Mouse (Mus musculus) MEL (cell line): ENCODE results near the gene Mavs. TPM values are rescaled to one million over a fixed set of nuclear protein-coding genes. Genes with fewer than 3 reads are reported as not detected.

Experiments
- DNase-seq: peaks from one replicate; pipeline ENCODE4 v3.0.0; 2011; ENCODE audit warnings: low read depth, low spot score
- H3K27ac ChIP-seq: 2 replicates; pipeline ENCODE4 v1.5.1; 2012; ENCODE audit warnings: low read depth, mild to moderate bottlenecking, control low read depth, low read length, moderate library complexity; ENCODE audit not compliant: control insufficient read depth
- H3K27me3 ChIP-seq, 2 experiments: fragments of 150-350 bp in 1 of 2; sonication (generic) in 1 of 2; 2 replicates each; pipeline ENCODE4 v1.6.1; 2012; ENCODE audit warnings: low read length in 2 of 2, mild to moderate bottlenecking in 2 of 2, improper control_type of control experiment in 1 of 2, moderate library complexity in 1 of 2; ENCODE audit not compliant: insufficient read depth in 2 of 2, control insufficient read depth in 1 of 2
- H3K36me3 ChIP-seq, 2 experiments: 2 replicates each; pipeline ENCODE4 v1.6.1; 2012 to 2014; ENCODE audit warnings: low read length in 2 of 2, improper control_type of control experiment in 1 of 2, inconsistent platforms in 1 of 2, mild to moderate bottlenecking in 1 of 2; ENCODE audit not compliant: insufficient read depth in 2 of 2, control insufficient read depth in 1 of 2
- H3K4me1 ChIP-seq, 2 experiments: fragments of 150-350 bp in 1 of 2; sonication (generic) in 1 of 2; 2 replicates each; pipeline ENCODE4 v1.6.1; 2012; ENCODE audit warnings: low read length in 2 of 2, improper control_type of control experiment in 1 of 2, mild to moderate bottlenecking in 1 of 2; ENCODE audit not compliant: insufficient read depth in 2 of 2, control insufficient read depth in 1 of 2
- H3K4me3 ChIP-seq, 2 experiments: fragments of 150-350 bp in 1 of 2; sonication (generic) in 1 of 2; 2 replicates each; pipeline ENCODE4 v1.5.1; 2012; ENCODE audit warnings: low read depth in 2 of 2, low read length in 2 of 2, mild to moderate bottlenecking in 2 of 2, moderate library complexity in 2 of 2, control low read depth in 1 of 2, improper control_type of control experiment in 1 of 2; ENCODE audit not compliant: control insufficient read depth in 1 of 2, insufficient read depth in 1 of 2
- H3K79me2 ChIP-seq: 2 replicates; pipeline ENCODE4 v1.6.1; 2012; ENCODE audit warnings: mild to moderate bottlenecking, low read length, moderate library complexity; ENCODE audit not compliant: control insufficient read depth, poor library complexity, insufficient read depth
- H3K9ac ChIP-seq: 2 replicates; pipeline ENCODE4 v1.6.1; 2012; ENCODE audit warnings: low read depth, mild to moderate bottlenecking, control low read depth, low read length, moderate library complexity; ENCODE audit not compliant: control insufficient read depth, poor library complexity, severe bottlenecking
- H3K9me3 ChIP-seq: fragments of 150-350 bp; sonication (generic); replicated peaks from 2 replicates; pipeline ENCODE4 v1.6.1; 2012; ENCODE audit warnings: mild to moderate bottlenecking, low read length, improper control_type of control experiment, moderate library complexity; ENCODE audit not compliant: insufficient read depth
- CHD1 ChIP-seq: IDR thresholded peaks from 2 replicates; pipeline ENCODE4 v1.6.1; 2012; ENCODE audit warnings: low read depth, mild to moderate bottlenecking, inconsistent platforms, low read length, improper control_type of control experiment
- CTCF ChIP-seq, 3 experiments: IDR thresholded peaks in 2 of 3; conservative IDR thresholded peaks in 1 of 3; 2 replicates each; pipeline ENCODE4 v1.5.1; 2011 to 2012; ENCODE audit warnings: low read length in 3 of 3, low read depth in 2 of 3, mild to moderate bottlenecking in 2 of 3, improper control_type of control experiment in 1 of 3, inconsistent platforms in 1 of 3, mixed read lengths in 1 of 3, moderate library complexity in 1 of 3; ENCODE audit not compliant: control insufficient read depth in 1 of 3, insufficient read depth in 1 of 3, poor library complexity in 1 of 3, severe bottlenecking in 1 of 3
- EP300 ChIP-seq, 2 experiments: IDR thresholded peaks; 2 replicates each; pipeline ENCODE4 v1.6.1; 2011; ENCODE audit warnings: improper control_type of control experiment in 2 of 2, low read length in 2 of 2, low read depth in 1 of 2, mild to moderate bottlenecking in 1 of 2
- GABPA ChIP-seq: IDR thresholded peaks from 2 replicates; pipeline ENCODE4 v1.6.1; 2012; ENCODE audit warnings: low read depth, mild to moderate bottlenecking, inconsistent platforms, low read length, improper control_type of control experiment, moderate library complexity
- HCFC1 ChIP-seq: IDR thresholded peaks from 2 replicates; pipeline ENCODE4 v1.6.1; 2012; ENCODE audit warnings: low read depth, mild to moderate bottlenecking, inconsistent platforms, low read length, improper control_type of control experiment, moderate library complexity
- JUND ChIP-seq: IDR thresholded peaks from 2 replicates; pipeline ENCODE4 v1.6.1; 2011; ENCODE audit warnings: low read depth, mild to moderate bottlenecking, improper control_type of control experiment, low read length
- MAX ChIP-seq: IDR thresholded peaks from 2 replicates; pipeline ENCODE4 v1.6.1; 2011; ENCODE audit warnings: low read length, improper control_type of control experiment
- MAZ ChIP-seq: IDR thresholded peaks from 2 replicates; pipeline ENCODE4 v1.6.1; 2012; ENCODE audit warnings: low read depth, mild to moderate bottlenecking, inconsistent platforms, low read length, improper control_type of control experiment
- MYB ChIP-seq: IDR thresholded peaks from 2 replicates; pipeline ENCODE4 v1.6.1; 2011; ENCODE audit warnings: mild to moderate bottlenecking, low read depth, low read length, improper control_type of control experiment
- MYC ChIP-seq: IDR thresholded peaks from 2 replicates; pipeline ENCODE4 v1.6.1; 2011; ENCODE audit warnings: low read depth, mild to moderate bottlenecking, low read length, improper control_type of control experiment, moderate library complexity
- NELFE ChIP-seq: IDR thresholded peaks from 2 replicates; pipeline ENCODE4 v1.6.1; 2011; ENCODE audit warnings: low read depth, low read length, improper control_type of control experiment
- NRF1 ChIP-seq: IDR thresholded peaks from 2 replicates; pipeline ENCODE4 v1.6.1; 2014; ENCODE audit warnings: low read depth, mild to moderate bottlenecking, inconsistent platforms, low read length, improper control_type of control experiment, moderate library complexity; ENCODE audit not compliant: poor library complexity, insufficient read depth, severe bottlenecking
- POLR2AphosphoS5 ChIP-seq: IDR thresholded peaks from 2 replicates; pipeline ENCODE4 v1.6.1; 2012; ENCODE audit warnings: low read depth, borderline replicate concordance, mild to moderate bottlenecking, inconsistent platforms, low read length, moderate library complexity, mixed read lengths
- RAD21 ChIP-seq: IDR thresholded peaks from 2 replicates; pipeline ENCODE4 v1.6.1; 2011; ENCODE audit warnings: mild to moderate bottlenecking, low read depth, low read length, improper control_type of control experiment
- RCOR1 ChIP-seq: IDR thresholded peaks from 2 replicates; pipeline ENCODE4 v1.6.1; 2012; ENCODE audit warnings: low read depth, mild to moderate bottlenecking, inconsistent platforms, low read length, improper control_type of control experiment
- TAL1 ChIP-seq: IDR thresholded peaks from 2 replicates; pipeline ENCODE4 v1.6.1; 2012; ENCODE audit warnings: mild to moderate bottlenecking, inconsistent platforms, low read length, moderate library complexity, mixed read lengths
- TBP ChIP-seq: IDR thresholded peaks from 2 replicates; pipeline ENCODE4 v1.8.0; 2011; ENCODE audit warnings: low read depth, low read length, improper control_type of control experiment
- TCF12 ChIP-seq: IDR thresholded peaks from 2 replicates; pipeline ENCODE4 v1.6.1; 2014; ENCODE audit warnings: low read depth, mild to moderate bottlenecking, inconsistent platforms, low read length, improper control_type of control experiment, moderate library complexity
- UBTF ChIP-seq: IDR thresholded peaks from 2 replicates; pipeline ENCODE4 v1.6.1; 2012; ENCODE audit warnings: low read depth, mild to moderate bottlenecking, inconsistent platforms, low read length, improper control_type of control experiment, moderate library complexity, borderline replicate concordance; ENCODE audit not compliant: insufficient read depth
- USF1 ChIP-seq: IDR thresholded peaks from 2 replicates; pipeline ENCODE4 v1.6.1; 2014; ENCODE audit warnings: low read depth, mild to moderate bottlenecking, inconsistent platforms, low read length, improper control_type of control experiment, moderate library complexity
- ZC3H11A ChIP-seq: IDR thresholded peaks from 2 replicates; pipeline ENCODE4 v1.6.1; 2012; ENCODE audit warnings: low read depth, mild to moderate bottlenecking, inconsistent platforms, low read length, improper control_type of control experiment
- ZNF384 ChIP-seq: IDR thresholded peaks from 2 replicates; pipeline ENCODE4 v1.6.1; 2012; ENCODE audit warnings: low read depth, mild to moderate bottlenecking, inconsistent platforms, low read length, improper control_type of control experiment
- polyA plus RNA-seq, 2 experiments: library from polyadenylated mRNA; stranded (reverse) in 1 of 2; unstranded in 1 of 2; fragments of >175 nt in 1 of 2; fragments of >200 nt in 1 of 2; gene quantifications; 2 replicates each; pipeline versions ENCODE4 v1.2.1 to v1.2.4; 2012; ENCODE audit warnings: low replicate concordance in 2 of 2, low read depth in 1 of 2; ENCODE audit not compliant: insufficient read length in 2 of 2, insufficient read depth in 1 of 2, missing spikeins in 1 of 2
- total RNA-seq: library from RNA; depleted of rRNA; stranded (reverse); fragments of 300-350 nt; gene quantifications from 2 replicates; pipeline ENCODE4 v1.2.3, GENCODE M21; 2012

Mavs gene
- total and polyA plus RNA-seq, 3 experiments: 21.3 to 32.1 TPM; not detected in 1

DNA sequence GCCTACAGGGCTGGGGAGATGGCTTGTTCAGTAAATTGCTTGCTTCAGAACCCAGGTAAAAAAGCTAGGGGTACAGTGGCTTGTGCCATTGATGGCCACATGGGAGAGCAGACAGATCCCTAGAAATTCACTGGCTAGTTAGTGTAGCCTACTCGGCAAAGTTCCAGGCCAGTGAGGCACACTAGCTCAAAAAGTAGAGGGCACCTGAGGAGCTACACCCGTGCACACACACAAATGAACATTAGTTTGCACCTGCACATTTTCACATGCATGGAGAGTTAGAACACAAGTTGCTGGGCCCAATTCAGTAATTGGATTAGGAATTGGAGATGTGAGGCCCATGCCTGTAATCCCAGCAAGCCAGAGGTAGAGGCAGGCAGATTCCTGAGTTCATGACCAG, 31.2 kb downstream of the Mavs start:
- Histone ChIP-seq H3K4me3 (no peak overlapping the region), H3K9ac (0 out of 2 replicates have a peak overlapping the region, but pooled peaks have one; percentile 12), H3K4me1 (peaks cover 10 to 29% of the 10 kb centered on the region in 2 experiments), H3K27me3 (no peaks in the 10 kb centered on the region), H3K36me3 (peaks cover 0 to 28% of the 10 kb centered on the region in 2 experiments; a peak in 3 of 4 replicates), H3K79me2 (peaks cover 33% of the 10 kb centered on the region), H3K27ac (no peak overlapping the region), H3K9me3 (no peaks in the 10 kb centered on the region)
- DNase-seq: no peak
- no peak for TF ChIP-seq MAX
- TF ChIP-seq TBP: no peak
- TF ChIP-seq HCFC1: no peak
- TF ChIP-seq MAZ: no peak
- no peak for TF ChIP-seq NELFE
- no peak for TF ChIP-seq ZNF384
- no peak for TF ChIP-seq RAD21
- TF ChIP-seq MYC: no peak
- no peak for TF ChIP-seq GABPA
- no peak for TF ChIP-seq ZC3H11A
- no peak for TF ChIP-seq JUND
- TF ChIP-seq USF1: no peak
- no peak for TF ChIP-seq MYB
- no peak for TF ChIP-seq CHD1
- no peak for TF ChIP-seq CTCF (IDR thresholded peaks at IDR 0.05 in 2 of 3, conservative IDR thresholded peaks at IDR 0.05 in 1 of 3; ENCODE audit: control insufficient read depth in 1 of 3, insufficient read depth in 1 of 3, low read depth in 2 of 3, low read length in 3 of 3, poor library complexity in 1 of 3, severe bottlenecking in 1 of 3)
- no peak for TF ChIP-seq POLR2AphosphoS5
- TF ChIP-seq UBTF: no peak
- TF ChIP-seq TCF12: no peak
- no peak for TF ChIP-seq NRF1

- H3K9ac ChIP-seq: no peak overlapping the region
- H3K27me3 ChIP-seq: no peaks in the 10 kb centered on the region
- no peak for DNase-seq
- TF ChIP-seq RCOR1 (no peak), TAL1 (no peak), EP300 (IDR thresholded peaks at IDR 0.05; ENCODE audit: low read depth in 1 of 2, low read length in 2 of 2) (no peak), NRF1 (no peak)
- no peaks in the 10 kb centered on the region for H3K4me1 ChIP-seq
- no peak overlapping the region for H3K4me3 ChIP-seq
- no peak overlapping the region for H3K27ac ChIP-seq
- H3K9me3 ChIP-seq: no peaks in the 10 kb centered on the region
- peaks cover 2 to 49% of the 10 kb centered on the region in 2 experiments for H3K36me3 ChIP-seq
- 0 out of 2 replicates have a peak, but pooled peaks cover 3% of the 10 kb centered on the region for H3K79me2 ChIP-seq
Observed at GRCm38 (mm10) chr2:131275493-131275892, 41.6 kb downstream of the Mavs start.
